Mouse (Mus musculus): Measurements from ENCODE around the gene Cntn3. TPM values are rescaled to one million over a fixed set of nuclear protein-coding genes. Genes with fewer than 3 reads are reported as not detected.

The Cntn3 gene
- polyA plus RNA-seq, 1 experiment from 2014 or later: 1.0 TPM

GRCm38 (mm10) chr6:102388590-102388989 is 184.3 kb downstream of the Cntn3 start:
- Histone ChIP-seq H3K27ac (ENCODE audit: low read depth, low read length) (no peak overlapping the region), H3K4me2 (ENCODE audit: low read depth) (no peak overlapping the region), H3K27me3 (ENCODE audit: control insufficient read depth, insufficient read depth, low read length) (no peaks in the 10 kb centered on the region), H3K4me3 (ENCODE audit: low read depth, low read length) (no peak overlapping the region), H3K9ac (ENCODE audit: low read length) (no peak overlapping the region), H3K4me1 (ENCODE audit: control insufficient read depth, insufficient read depth, low read length) (no peaks in the 10 kb centered on the region), H3K9me3 (ENCODE audit: control insufficient read depth, low read length) (no peaks in the 10 kb centered on the region), H3K36me3 (ENCODE audit: control insufficient read depth, insufficient read depth, low read length) (no peaks in the 10 kb centered on the region)
- DNase-seq (ENCODE audit: low spot score) (no peak), ATAC-seq (ENCODE audit: insufficient read depth, low FRiP score, low TSS enrichment) (no peak)
- WGBS: 93% methylated on average over 4 of the region's 4 CpGs

DNA sequence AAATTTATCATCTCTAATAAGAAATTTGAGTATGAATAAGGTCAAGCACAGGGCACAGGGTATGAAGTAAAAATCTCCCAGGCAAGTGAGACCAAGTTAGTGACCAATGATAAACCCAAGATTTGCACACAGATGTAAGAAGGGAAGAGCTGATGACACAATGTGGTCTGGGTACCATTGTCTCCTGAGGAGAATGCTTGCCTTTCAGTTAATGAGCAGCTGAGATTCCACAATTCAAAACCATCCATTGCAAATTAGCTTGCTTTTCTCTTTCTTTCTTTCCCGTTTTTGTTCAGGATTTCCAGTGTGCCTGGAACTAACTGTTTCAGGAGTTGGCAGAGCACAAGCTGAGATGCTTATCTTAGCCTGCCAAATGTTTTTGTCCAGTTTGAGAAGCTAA is 200.8 kb downstream of the Cntn3 start:
- WGBS: 39% methylated on average over 1 of the region's 1 CpGs
- Histone ChIP-seq H3K36me3 (ENCODE audit: control insufficient read depth, insufficient read depth, low read length) (no peaks in the 10 kb centered on the region), H3K4me2 (ENCODE audit: low read depth) (no peak overlapping the region), H3K9ac (ENCODE audit: low read length) (no peak overlapping the region), H3K9me3 (ENCODE audit: control insufficient read depth, low read length) (no peaks in the 10 kb centered on the region), H3K27me3 (ENCODE audit: control insufficient read depth, insufficient read depth, low read length) (no peaks in the 10 kb centered on the region), H3K27ac (ENCODE audit: low read depth, low read length) (no peak overlapping the region), H3K4me1 (ENCODE audit: control insufficient read depth, insufficient read depth, low read length) (no peaks in the 10 kb centered on the region; the same call in 1 of the 2 replicates), H3K4me3 (ENCODE audit: low read depth, low read length) (no peak overlapping the region)
- ATAC-seq (ENCODE audit: insufficient read depth, low FRiP score, low TSS enrichment) (no peak), DNase-seq (ENCODE audit: low spot score) (no peak)

- Histone ChIP-seq H3K4me2 (ENCODE audit: low read depth) (no peak overlapping the region), H3K27me3 (ENCODE audit: control insufficient read depth, insufficient read depth, low read length) (no peaks in the 10 kb centered on the region), H3K9me3 (ENCODE audit: control insufficient read depth, low read length) (no peaks in the 10 kb centered on the region), H3K36me3 (ENCODE audit: control insufficient read depth, insufficient read depth, low read length) (no peaks in the 10 kb centered on the region), H3K4me1 (ENCODE audit: control insufficient read depth, insufficient read depth, low read length) (no peaks in the 10 kb centered on the region), H3K27ac (ENCODE audit: low read depth, low read length) (no peak overlapping the region), H3K9ac (ENCODE audit: low read length) (no peak overlapping the region), H3K4me3 (ENCODE audit: low read depth, low read length) (no peak overlapping the region)
- ATAC-seq (ENCODE audit: insufficient read depth, low FRiP score, low TSS enrichment): no peak
- DNase-seq (ENCODE audit: low spot score): no peak
Observed at GRCm38 (mm10) chr6:102363880-102364279, 209.0 kb downstream of the Cntn3 start.

DNA sequence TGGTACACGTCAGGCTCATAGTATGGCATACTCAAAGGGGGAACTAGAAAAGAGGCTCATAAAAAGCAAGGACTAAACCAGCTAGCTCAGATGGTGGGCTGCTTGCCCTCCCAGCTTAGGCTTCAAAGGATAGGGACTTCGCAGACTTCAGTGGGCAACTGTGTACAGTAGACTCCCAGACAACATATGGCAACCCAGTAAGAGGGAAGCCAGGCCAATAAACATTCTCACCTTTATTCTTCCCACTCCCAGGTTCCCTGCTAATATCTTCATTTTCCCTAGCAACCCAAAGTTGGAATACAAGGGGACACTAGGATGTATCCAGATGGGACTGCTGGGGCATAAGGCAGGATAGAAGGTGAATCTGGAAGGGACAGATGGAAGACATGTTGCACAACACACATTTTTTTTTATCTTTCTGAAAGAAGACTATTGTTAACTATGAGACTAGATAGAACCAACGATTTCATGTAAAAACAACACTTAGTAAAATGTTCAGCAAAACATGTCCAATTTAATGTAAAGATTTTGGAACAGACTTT is 209.5 kb downstream of the Cntn3 start:
- H3K4me2 ChIP-seq (ENCODE audit: low read depth): no peak overlapping the region
- H3K27me3 ChIP-seq (ENCODE audit: control insufficient read depth, insufficient read depth, low read length): no peaks in the 10 kb centered on the region
- no peaks in the 10 kb centered on the region for H3K36me3 ChIP-seq (ENCODE audit: control insufficient read depth, insufficient read depth, low read length)
- no peak overlapping the region for H3K9ac ChIP-seq (ENCODE audit: low read length)
- no peaks in the 10 kb centered on the region for H3K4me1 ChIP-seq (ENCODE audit: control insufficient read depth, insufficient read depth, low read length)
- no peak overlapping the region for H3K27ac ChIP-seq (ENCODE audit: low read depth, low read length)
- no peak overlapping the region for H3K4me3 ChIP-seq (ENCODE audit: low read depth, low read length)
- H3K9me3 ChIP-seq (ENCODE audit: control insufficient read depth, low read length): no peaks in the 10 kb centered on the region
- WGBS: 81% methylated on average over 3 of the region's 3 CpGs
- ATAC-seq (ENCODE audit: insufficient read depth, low FRiP score, low TSS enrichment): no peak
- DNase-seq (ENCODE audit: low spot score): no peak

DNA sequence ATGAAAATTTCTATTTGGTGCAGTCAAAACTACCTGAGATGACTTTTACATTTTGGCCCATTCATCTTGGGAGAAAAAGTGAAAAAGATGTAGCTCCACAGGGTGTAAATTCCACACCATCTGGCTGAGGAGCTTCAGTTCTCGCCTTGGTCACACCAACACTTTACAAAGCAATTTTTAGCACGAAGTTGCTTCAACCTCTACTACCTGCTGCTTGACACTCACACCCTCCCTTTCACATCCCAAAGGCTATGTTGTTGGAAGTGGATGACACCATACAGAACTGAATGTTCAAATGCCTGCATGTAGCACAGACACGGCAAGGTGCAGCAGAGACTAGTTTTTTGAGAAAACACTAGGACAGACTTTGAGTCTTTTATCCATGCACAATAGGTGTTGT is 240.8 kb downstream of the Cntn3 start:
- no peak overlapping the region for H3K4me2 ChIP-seq (ENCODE audit: low read depth)
- no peaks in the 10 kb centered on the region for H3K9me3 ChIP-seq (ENCODE audit: control insufficient read depth, low read length)
- no peaks in the 10 kb centered on the region for H3K36me3 ChIP-seq (ENCODE audit: control insufficient read depth, insufficient read depth, low read length)
- no peaks in the 10 kb centered on the region for H3K4me1 ChIP-seq (ENCODE audit: control insufficient read depth, insufficient read depth, low read length)
- no peak for ATAC-seq (ENCODE audit: insufficient read depth, low FRiP score, low TSS enrichment)
- H3K4me3 ChIP-seq (ENCODE audit: low read depth, low read length): no peak overlapping the region
- no peak overlapping the region for H3K27ac ChIP-seq (ENCODE audit: low read depth, low read length)
- H3K27me3 ChIP-seq (ENCODE audit: control insufficient read depth, insufficient read depth, low read length): no peaks in the 10 kb centered on the region
- no peak for DNase-seq (ENCODE audit: low spot score)
- 79% methylated on average over 3 of the region's 3 CpGs for WGBS
- no peak overlapping the region for H3K9ac ChIP-seq (ENCODE audit: low read length)

GRCm38 (mm10) chr6:102326711-102327110 is 246.2 kb downstream of the Cntn3 start:
- Histone ChIP-seq H3K4me2 (ENCODE audit: low read depth) (no peak overlapping the region), H3K27ac (ENCODE audit: low read depth, low read length) (no peak overlapping the region), H3K9ac (ENCODE audit: low read length) (no peak overlapping the region), H3K9me3 (ENCODE audit: control insufficient read depth, low read length) (no peaks in the 10 kb centered on the region), H3K27me3 (ENCODE audit: control insufficient read depth, insufficient read depth, low read length) (no peaks in the 10 kb centered on the region), H3K4me1 (ENCODE audit: control insufficient read depth, insufficient read depth, low read length) (no peaks in the 10 kb centered on the region), H3K36me3 (ENCODE audit: control insufficient read depth, insufficient read depth, low read length) (no peaks in the 10 kb centered on the region), H3K4me3 (ENCODE audit: low read depth, low read length) (no peak overlapping the region)
- ATAC-seq (ENCODE audit: insufficient read depth, low FRiP score, low TSS enrichment) (no peak), DNase-seq (ENCODE audit: low spot score) (no peak)
- 91% methylated on average over 2 of the region's 2 CpGs for WGBS

DNA sequence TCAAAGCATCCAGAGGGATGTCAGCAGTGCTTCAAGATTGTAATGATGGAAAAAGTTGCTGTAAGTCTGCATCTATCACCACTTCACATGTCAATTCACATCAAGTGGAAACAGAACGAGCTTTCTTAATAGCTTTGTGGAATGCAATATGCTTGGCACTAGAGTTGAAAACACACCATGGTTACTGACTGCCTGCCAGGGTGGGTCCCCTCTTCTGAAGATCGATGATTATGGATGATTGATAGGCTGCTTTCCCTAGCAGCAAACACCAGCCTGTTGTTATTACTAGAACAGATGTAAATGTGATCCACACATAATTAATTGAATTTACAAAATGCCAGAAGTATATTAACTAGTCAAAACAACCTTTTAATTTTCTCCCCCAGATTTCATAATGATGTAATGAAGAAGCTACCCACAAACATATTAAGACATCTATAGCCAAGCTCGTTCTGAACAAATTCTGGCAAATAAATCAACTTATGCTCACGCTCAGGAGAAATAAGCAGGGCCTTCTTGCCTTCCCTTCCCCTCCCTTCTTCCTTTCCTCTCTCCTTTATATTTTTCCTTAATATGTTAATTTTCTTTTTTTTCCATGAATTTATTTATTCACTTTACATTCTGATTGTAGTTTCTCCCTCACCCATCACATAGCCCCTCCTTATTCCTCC is 250.2 kb downstream of the Cntn3 start:
- H3K9ac ChIP-seq (ENCODE audit: low read length): no peak overlapping the region
- no peaks in the 10 kb centered on the region for H3K4me1 ChIP-seq (ENCODE audit: control insufficient read depth, insufficient read depth, low read length)
- no peak overlapping the region for H3K27ac ChIP-seq (ENCODE audit: low read depth, low read length)
- 86% methylated on average over 4 of the region's 4 CpGs for WGBS
- DNase-seq (ENCODE audit: low spot score) (no peak), ATAC-seq (ENCODE audit: insufficient read depth, low FRiP score, low TSS enrichment) (no peak)
- H3K36me3 ChIP-seq (ENCODE audit: control insufficient read depth, insufficient read depth, low read length): no peaks in the 10 kb centered on the region
- no peaks in the 10 kb centered on the region for H3K9me3 ChIP-seq (ENCODE audit: control insufficient read depth, low read length)
- no peak overlapping the region for H3K4me2 ChIP-seq (ENCODE audit: low read depth)
- H3K4me3 ChIP-seq (ENCODE audit: low read depth, low read length): no peak overlapping the region
- H3K27me3 ChIP-seq (ENCODE audit: control insufficient read depth, insufficient read depth, low read length): no peaks in the 10 kb centered on the region

- H3K9ac ChIP-seq (ENCODE audit: low read length): no peak overlapping the region
Observed at GRCm38 (mm10) chr6:102319755-102320154, 253.1 kb downstream of the Cntn3 start.

GRCm38 (mm10) chr6:102282889-102283288 is 290.0 kb downstream of the Cntn3 start:
- no peak for ATAC-seq (ENCODE audit: insufficient read depth, low FRiP score, low TSS enrichment)
- no peaks in the 10 kb centered on the region for H3K36me3 ChIP-seq (ENCODE audit: control insufficient read depth, insufficient read depth, low read length)
- no peaks in the 10 kb centered on the region for H3K4me1 ChIP-seq (ENCODE audit: control insufficient read depth, insufficient read depth, low read length)
- no peaks in the 10 kb centered on the region for H3K9me3 ChIP-seq (ENCODE audit: control insufficient read depth, low read length)
- no peak overlapping the region for H3K4me2 ChIP-seq (ENCODE audit: low read depth)
- no peaks in the 10 kb centered on the region for H3K27me3 ChIP-seq (ENCODE audit: control insufficient read depth, insufficient read depth, low read length)
- no peak overlapping the region for H3K4me3 ChIP-seq (ENCODE audit: low read depth, low read length)
- DNase-seq (ENCODE audit: low spot score): no peak
- H3K9ac ChIP-seq (ENCODE audit: low read length): no peak overlapping the region
- no peak overlapping the region for H3K27ac ChIP-seq (ENCODE audit: low read depth, low read length)
- WGBS: 57% methylated on average over 2 of the region's 2 CpGs

More at GRCm38 (mm10) chr6:102319755-102320154, 253.1 kb downstream of the Cntn3 start:
- H3K9me3 ChIP-seq (ENCODE audit: control insufficient read depth, low read length): no peaks in the 10 kb centered on the region
- ATAC-seq (ENCODE audit: insufficient read depth, low FRiP score, low TSS enrichment) (no peak), DNase-seq (ENCODE audit: low spot score) (no peak)
- no peaks in the 10 kb centered on the region for H3K27me3 ChIP-seq (ENCODE audit: control insufficient read depth, insufficient read depth, low read length)
- no peak overlapping the region for H3K4me2 ChIP-seq (ENCODE audit: low read depth)
- H3K4me3 ChIP-seq (ENCODE audit: low read depth, low read length): no peak overlapping the region
- no peaks in the 10 kb centered on the region for H3K36me3 ChIP-seq (ENCODE audit: control insufficient read depth, insufficient read depth, low read length)
- no peak overlapping the region for H3K27ac ChIP-seq (ENCODE audit: low read depth, low read length)
- no peaks in the 10 kb centered on the region for H3K4me1 ChIP-seq (ENCODE audit: control insufficient read depth, insufficient read depth, low read length)
- WGBS: 59% methylated on average over 3 of the region's 3 CpGs

Data from neural tube, embryonic 11.5 days (tissue).